Mouse (Mus musculus): ENCODE results near the gene Pth1r. TPM values are rescaled to one million over a fixed set of nuclear protein-coding genes. Genes with fewer than 3 reads are reported as not detected.

The Pth1r gene
- polyA plus RNA-seq, 1 experiment from 2014 or later = 49.2 TPM

Other genes starting within 250 kb of the Pth1r start
- gene Setd2, start 214.5 kb downstream of the Pth1r start, polyA plus RNA-seq (2016; fragmentation: Nextera tagmentation; extraction: Ambion mirVana) = 36.4 and 42.5 TPM in 2 replicates
- 52.8 and 60.6 TPM in 2 replicates for gene Nradd, start 122.7 kb downstream of the Pth1r start, polyA plus RNA-seq (2016; fragmentation: Nextera tagmentation; extraction: Ambion mirVana)
- gene Nbeal2, start 93.0 kb downstream of the Pth1r start, polyA plus RNA-seq (2016; fragmentation: Nextera tagmentation; extraction: Ambion mirVana) = 0.73 and 0.76 TPM in 2 replicates
- 164 and 175 TPM in 2 replicates for gene Ccdc12, start 90.6 kb downstream of the Pth1r start, polyA plus RNA-seq (2016; fragmentation: Nextera tagmentation; extraction: Ambion mirVana)
- 1.7 and 3.5 TPM in 2 replicates for gene Myl3, start 5.3 kb downstream of the Pth1r start, polyA plus RNA-seq (2016; fragmentation: Nextera tagmentation; extraction: Ambion mirVana)
- not detected in 2 replicates for gene Prss42, start 51.0 kb upstream of the Pth1r start, polyA plus RNA-seq (2016; fragmentation: Nextera tagmentation; extraction: Ambion mirVana)
- not detected in 2 replicates for gene Prss44, start 66.8 kb upstream of the Pth1r start, polyA plus RNA-seq (2016; fragmentation: Nextera tagmentation; extraction: Ambion mirVana)
- gene Prss43, start 79.5 kb upstream of the Pth1r start, polyA plus RNA-seq (2016; fragmentation: Nextera tagmentation; extraction: Ambion mirVana) = not detected in 2 replicates
- not detected in 2 replicates for gene Prss45, start 87.4 kb upstream of the Pth1r start, polyA plus RNA-seq (2016; fragmentation: Nextera tagmentation; extraction: Ambion mirVana)
- not detected in 2 replicates for gene Prss46, start 97.4 kb upstream of the Pth1r start, polyA plus RNA-seq (2016; fragmentation: Nextera tagmentation; extraction: Ambion mirVana)
- gene Prss50, start 110.8 kb upstream of the Pth1r start, polyA plus RNA-seq (2016; fragmentation: Nextera tagmentation; extraction: Ambion mirVana) = 0.69 and 0.83 TPM in 2 replicates
- 1.8 and 1.9 TPM in 2 replicates for gene Als2cl, start 132.7 kb upstream of the Pth1r start, polyA plus RNA-seq (2016; fragmentation: Nextera tagmentation; extraction: Ambion mirVana)
- 0.09 TPM in 1 of 2 replicates, not detected in the other for gene Tmie, start 133.0 kb upstream of the Pth1r start, polyA plus RNA-seq (2016; fragmentation: Nextera tagmentation; extraction: Ambion mirVana)
- not detected in 2 replicates for gene Fam240a, start 169.7 kb upstream of the Pth1r start, polyA plus RNA-seq (2016; fragmentation: Nextera tagmentation; extraction: Ambion mirVana)
- gene Tdgf1, start 199.0 kb upstream of the Pth1r start, polyA plus RNA-seq (2016; fragmentation: Nextera tagmentation; extraction: Ambion mirVana) = not detected in 2 replicates
- gene Lrrc2, start 204.4 kb upstream of the Pth1r start, polyA plus RNA-seq (2016; fragmentation: Nextera tagmentation; extraction: Ambion mirVana) = 0.08 and 0.20 TPM in 2 replicates
- 0.24 TPM in 1 of 2 replicates, not detected in the other for gene Rtp3, start 243.4 kb upstream of the Pth1r start, polyA plus RNA-seq (2016; fragmentation: Nextera tagmentation; extraction: Ambion mirVana)